Mouse (Mus musculus): ENCODE data around the gene Gnb1l.

- TF ChIP-seq TCF12 (IDR thresholded peaks at IDR 0.05; ENCODE audit: insufficient read depth, poor library complexity, severe bottlenecking) = no peak
- no peak for TF ChIP-seq REST (IDR thresholded peaks at IDR 0.05; ENCODE audit: insufficient read depth, insufficient read length)
- TF ChIP-seq CEBPB (IDR thresholded peaks at IDR 0.05; ENCODE audit: insufficient read depth, poor library complexity, severe bottlenecking) = no peak
- TF ChIP-seq MAX (IDR thresholded peaks at IDR 0.05; ENCODE audit: low read depth) = no peak
- TF ChIP-seq TCF3 (IDR thresholded peaks at IDR 0.05; ENCODE audit: insufficient read length, low read depth) = no peak
- TF ChIP-seq POLR2A (IDR thresholded peaks at IDR 0.05; ENCODE audit: insufficient read length, low read depth) = no peak
- no peak for TF ChIP-seq POLR2AphosphoS2 (IDR thresholded peaks at IDR 0.05; ENCODE audit: insufficient read length, low read depth)
- TF ChIP-seq USF1 (IDR thresholded peaks at IDR 0.05; ENCODE audit: low read depth) = no peak
These were observed 3.0 kb downstream of the Gnb1l start for GRCm38 (mm10) chr16:18501531-18501930.
